Mouse (Mus musculus): Measurements from ENCODE around the gene Ifna12. TPM values are rescaled to one million over a fixed set of nuclear protein-coding genes. Genes with fewer than 3 reads are reported as not detected.

Gene Ifna12
- polyA plus RNA-seq (2014; fragmentation: Nextera tagmentation; extraction: Ambion mirVana), result not detected in 2 replicates

GRCm38 (mm10) chr4:88603276-88603675, at the start of gene Ifna12:
Gene Ifna12, minus strand, starts transcription at chr4:88603376.
- Histone ChIP-seq H3K9ac (ENCODE audit: low read depth, low read length) (no peak within 1 kb of the TSS), H3K4me1 (ENCODE audit: control insufficient read depth, insufficient read depth, low read length) (no peaks in the 10 kb centered on the region), H3K9me3 (ENCODE audit: control insufficient read depth, low read length) (no peaks in the 10 kb centered on the region), H3K36me3 (ENCODE audit: control insufficient read depth, insufficient read depth, low read length) (no peaks in the 10 kb centered on the region), H3K4me2 (replicated peaks; ENCODE audit: low read depth, low read length) (no peak within 1 kb of the TSS), H3K4me3 (ENCODE audit: low read length) (no peak within 1 kb of the TSS), H3K27me3 (ENCODE audit: control insufficient read depth, insufficient read depth, low read length) (no peaks in the 10 kb centered on the region), H3K27ac (ENCODE audit: low read depth, low read length) (no peak within 1 kb of the TSS)
- ATAC-seq (ENCODE audit: low FRiP score, low TSS enrichment), result no peak

- Histone ChIP-seq H3K4me1 (ENCODE audit: control insufficient read depth, insufficient read depth, low read length) (no peaks in the 10 kb centered on the region), H3K9ac (ENCODE audit: low read depth, low read length) (no peak within 1 kb of the TSS), H3K27ac (ENCODE audit: low read depth, low read length) (no peak within 1 kb of the TSS), H3K36me3 (ENCODE audit: control insufficient read depth, insufficient read depth, low read length) (no peaks in the 10 kb centered on the region), H3K4me2 (replicated peaks; ENCODE audit: low read depth, low read length) (no peak within 1 kb of the TSS), H3K27me3 (ENCODE audit: control insufficient read depth, insufficient read depth, low read length) (no peaks in the 10 kb centered on the region), H3K4me3 (ENCODE audit: low read length) (no peak within 1 kb of the TSS), H3K9me3 (ENCODE audit: control insufficient read depth, low read length) (no peaks in the 10 kb centered on the region)
- ATAC-seq (ENCODE audit: low FRiP score, low TSS enrichment), result no peak
- 62% methylated on average over 2 of the region's 2 CpGs for WGBS
Observed at GRCm38 (mm10) chr4:88644359-88644758, 41.2 kb upstream of the Ifna12 start, which contains the start of gene Ifna13. Gene Ifna13, minus strand, starts transcription at chr4:88644459.

- WGBS, result 25% methylated on average over 2 of the region's 2 CpGs
- H3K36me3 ChIP-seq (ENCODE audit: control insufficient read depth, insufficient read depth, low read length), result no peaks in the 10 kb centered on the region
- no peak overlapping the region for H3K27ac ChIP-seq (ENCODE audit: low read depth, low read length)
- no peak for ATAC-seq (ENCODE audit: low FRiP score, low TSS enrichment)
- H3K4me1 ChIP-seq (ENCODE audit: control insufficient read depth, insufficient read depth, low read length), result no peaks in the 10 kb centered on the region
- no peak overlapping the region for H3K4me3 ChIP-seq (ENCODE audit: low read length)
- H3K27me3 ChIP-seq (ENCODE audit: control insufficient read depth, insufficient read depth, low read length), result no peaks in the 10 kb centered on the region
- H3K9me3 ChIP-seq (ENCODE audit: control insufficient read depth, low read length), result no peaks in the 10 kb centered on the region
- no peak overlapping the region for H3K4me2 ChIP-seq (replicated peaks; ENCODE audit: low read depth, low read length)
- no peak overlapping the region for H3K9ac ChIP-seq (ENCODE audit: low read depth, low read length)
Observed at GRCm38 (mm10) chr4:88642526-88642925, 39.4 kb upstream of the Ifna12 start.

- H3K27me3 ChIP-seq (ENCODE audit: control insufficient read depth, insufficient read depth, low read length), result no peaks in the 10 kb centered on the region
- WGBS, result 12% methylated on average over 11 of the region's 11 CpGs
Observed at GRCm38 (mm10) chr4:88641077-88641831, 38.1 kb upstream of the Ifna12 start.

GRCm38 (mm10) chr4:88640704-88641076, 37.5 kb upstream of the Ifna12 start:
- peak overlapping the region; percentile 42; the same call in 1 of the 2 replicates for H3K9ac ChIP-seq (ENCODE audit: low read depth, low read length)
- WGBS, result 63% methylated on average over 8 of the region's 8 CpGs
- no peaks in the 10 kb centered on the region for H3K4me1 ChIP-seq (ENCODE audit: control insufficient read depth, insufficient read depth, low read length)
- no peaks in the 10 kb centered on the region for H3K9me3 ChIP-seq (ENCODE audit: control insufficient read depth, low read length)
- peak overlapping the region; percentile 26; the same call in 1 of the 2 replicates for H3K4me3 ChIP-seq (ENCODE audit: low read length)
- peak overlapping the region; percentile 33 for H3K4me2 ChIP-seq (replicated peaks; ENCODE audit: low read depth, low read length)
- no peak overlapping the region for H3K27ac ChIP-seq (ENCODE audit: low read depth, low read length)
- ATAC-seq (ENCODE audit: low FRiP score, low TSS enrichment), result no peak
- no peaks in the 10 kb centered on the region for H3K36me3 ChIP-seq (ENCODE audit: control insufficient read depth, insufficient read depth, low read length)
- H3K27me3 ChIP-seq (ENCODE audit: control insufficient read depth, insufficient read depth, low read length), result no peaks in the 10 kb centered on the region

More at GRCm38 (mm10) chr4:88641077-88641831, 38.1 kb upstream of the Ifna12 start:
- ATAC-seq (ENCODE audit: low FRiP score, low TSS enrichment), result peak; percentile 92
- Histone ChIP-seq H3K27ac (ENCODE audit: low read depth, low read length) (no peak overlapping the region), H3K4me1 (ENCODE audit: control insufficient read depth, insufficient read depth, low read length) (no peaks in the 10 kb centered on the region), H3K9ac (ENCODE audit: low read depth, low read length) (peak overlapping the region; percentile 42; the same call in 1 of the 2 replicates), H3K4me3 (ENCODE audit: low read length) (peak overlapping the region; percentile 26; the same call in 1 of the 2 replicates), H3K36me3 (ENCODE audit: control insufficient read depth, insufficient read depth, low read length) (no peaks in the 10 kb centered on the region), H3K4me2 (replicated peaks; ENCODE audit: low read depth, low read length) (peak overlapping the region; percentile 33), H3K9me3 (ENCODE audit: control insufficient read depth, low read length) (no peaks in the 10 kb centered on the region)

- no peak within 1 kb of the TSS for H3K27ac ChIP-seq (ENCODE audit: low read depth, low read length)
- 86% methylated on average over 4 of the region's 4 CpGs for WGBS
- H3K4me2 ChIP-seq (replicated peaks; ENCODE audit: low read depth, low read length), result no peak within 1 kb of the TSS
- no peaks in the 10 kb centered on the region for H3K36me3 ChIP-seq (ENCODE audit: control insufficient read depth, insufficient read depth, low read length)
- no peaks in the 10 kb centered on the region for H3K9me3 ChIP-seq (ENCODE audit: control insufficient read depth, low read length)
- no peaks in the 10 kb centered on the region for H3K4me1 ChIP-seq (ENCODE audit: control insufficient read depth, insufficient read depth, low read length)
- no peak for ATAC-seq (ENCODE audit: low FRiP score, low TSS enrichment)
- H3K9ac ChIP-seq (ENCODE audit: low read depth, low read length), result no peak within 1 kb of the TSS
- H3K27me3 ChIP-seq (ENCODE audit: control insufficient read depth, insufficient read depth, low read length), result no peaks in the 10 kb centered on the region
- H3K4me3 ChIP-seq (ENCODE audit: low read length), result no peak within 1 kb of the TSS
Observed at GRCm38 (mm10) chr4:88634311-88634710, 31.1 kb upstream of the Ifna12 start, which contains the start of gene C87499. Gene C87499, minus strand, starts transcription at chr4:88634411.

- H3K4me2 ChIP-seq (replicated peaks; ENCODE audit: low read depth, low read length), result no peak within 1 kb of the TSS
- no peaks in the 10 kb centered on the region for H3K36me3 ChIP-seq (ENCODE audit: control insufficient read depth, insufficient read depth, low read length)
- H3K4me3 ChIP-seq (ENCODE audit: low read length), result no peak within 1 kb of the TSS
- WGBS, result 88% methylated on average over 1 of the region's 1 CpGs
- no peaks in the 10 kb centered on the region for H3K9me3 ChIP-seq (ENCODE audit: control insufficient read depth, low read length)
- no peaks in the 10 kb centered on the region for H3K27me3 ChIP-seq (ENCODE audit: control insufficient read depth, insufficient read depth, low read length)
- no peak for ATAC-seq (ENCODE audit: low FRiP score, low TSS enrichment)
- no peak within 1 kb of the TSS for H3K9ac ChIP-seq (ENCODE audit: low read depth, low read length)
- H3K27ac ChIP-seq (ENCODE audit: low read depth, low read length), result no peak within 1 kb of the TSS
- no peaks in the 10 kb centered on the region for H3K4me1 ChIP-seq (ENCODE audit: control insufficient read depth, insufficient read depth, low read length)
Observed at GRCm38 (mm10) chr4:88592285-88592684, 10.9 kb downstream of the Ifna12 start, which contains the start of gene Ifna9. Gene Ifna9, minus strand, starts transcription at chr4:88592385.

- H3K9ac ChIP-seq (ENCODE audit: low read depth, low read length), result no peak within 1 kb of the TSS
- H3K4me2 ChIP-seq (replicated peaks; ENCODE audit: low read depth, low read length), result no peak within 1 kb of the TSS
- H3K27ac ChIP-seq (ENCODE audit: low read depth, low read length), result no peak within 1 kb of the TSS
- H3K4me3 ChIP-seq (ENCODE audit: low read length), result no peak within 1 kb of the TSS
- H3K9me3 ChIP-seq (ENCODE audit: control insufficient read depth, low read length), result no peaks in the 10 kb centered on the region
- 63% methylated on average over 1 of the region's 1 CpGs for WGBS
- no peaks in the 10 kb centered on the region for H3K27me3 ChIP-seq (ENCODE audit: control insufficient read depth, insufficient read depth, low read length)
- no peaks in the 10 kb centered on the region for H3K4me1 ChIP-seq (ENCODE audit: control insufficient read depth, insufficient read depth, low read length)
- H3K36me3 ChIP-seq (ENCODE audit: control insufficient read depth, insufficient read depth, low read length), result no peaks in the 10 kb centered on the region
- ATAC-seq (ENCODE audit: low FRiP score, low TSS enrichment), result no peak
Observed at GRCm38 (mm10) chr4:88571698-88572097, 31.5 kb downstream of the Ifna12 start, which contains the start of gene Ifna14. Gene Ifna14, minus strand, starts transcription at chr4:88571798.

GRCm38 (mm10) chr4:88561791-88562190, 41.4 kb downstream of the Ifna12 start:
- ATAC-seq (ENCODE audit: low FRiP score, low TSS enrichment), result no peak
- Histone ChIP-seq H3K9ac (ENCODE audit: low read depth, low read length) (no peak overlapping the region), H3K36me3 (ENCODE audit: control insufficient read depth, insufficient read depth, low read length) (no peaks in the 10 kb centered on the region), H3K4me2 (replicated peaks; ENCODE audit: low read depth, low read length) (no peak overlapping the region), H3K9me3 (ENCODE audit: control insufficient read depth, low read length) (no peaks in the 10 kb centered on the region), H3K27ac (ENCODE audit: low read depth, low read length) (no peak overlapping the region), H3K4me1 (ENCODE audit: control insufficient read depth, insufficient read depth, low read length) (no peaks in the 10 kb centered on the region), H3K27me3 (ENCODE audit: control insufficient read depth, insufficient read depth, low read length) (no peaks in the 10 kb centered on the region), H3K4me3 (ENCODE audit: low read length) (no peak overlapping the region)
- WGBS, result 89% methylated on average over 1 of the region's 1 CpGs

Data from kidney, embryonic 14.5 days (tissue).